25 mouse cellular contexts compared by ENCODE assay signal in the genomic region with DNA sequence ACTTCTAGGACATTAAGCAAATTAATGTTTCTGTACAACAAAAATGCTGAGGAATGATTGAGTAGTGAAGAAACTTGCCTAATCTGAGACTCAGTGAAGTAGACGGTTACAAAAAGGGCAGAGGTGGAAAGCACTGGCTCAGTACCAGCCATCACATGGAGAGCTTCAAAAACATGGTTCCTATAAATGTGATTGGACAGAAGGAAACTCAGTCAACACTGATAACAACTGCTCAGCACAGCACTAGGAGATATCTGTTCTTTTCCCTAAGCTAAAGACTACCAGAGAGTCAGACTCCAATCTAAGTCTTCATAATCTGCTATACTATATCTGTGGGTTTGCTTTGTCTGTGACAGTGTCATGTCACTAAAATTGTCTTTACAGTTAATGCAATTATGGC. TPM values are rescaled to one million over a fixed set of nuclear protein-coding genes. Genes with fewer than 3 reads are reported as not detected.
DNase-seq lines count a peak whose midpoint lies in the region; ATAC-seq and TF ChIP-seq lines count a peak whose summit lies in the region.
"Had no signal": no experiment of that assay in that cellular context is flagged by ENCODE, and none has a peak within 500 bp of the region (broad histone marks: within the 10 kb centered on the region; RNA-seq: fewer than 3 reads in every experiment).

No protein-coding gene starts in this region.

- H3K9me3 ChIP-seq in kidney, postnatal 0 days (replicated peaks; ENCODE audit: low read length): no peaks in the 10 kb centered on the region
- no peaks in the 10 kb centered on the region for H3K9me3 ChIP-seq in MEL (replicated peaks; ENCODE audit: insufficient read depth, low read length)

- no peak overlapping the region for H3K9ac ChIP-seq in kidney, postnatal 0 days (ENCODE audit: low read depth, low read length)
- H3K9ac ChIP-seq in MEL (ENCODE audit: control insufficient read depth, low read depth, low read length, poor library complexity, severe bottlenecking): no peak overlapping the region

- H3K27ac ChIP-seq in kidney, postnatal 0 days: no peak overlapping the region
- no peak overlapping the region for H3K27ac ChIP-seq in MEL (ENCODE audit: control insufficient read depth, low read depth, low read length)

- H3K36me3 ChIP-seq in kidney, postnatal 0 days (ENCODE audit: insufficient read depth, low read length): no peaks in the 10 kb centered on the region
- peaks cover 0 to 16% of the 10 kb centered on the region in 2 experiments; a peak in 2 of 4 replicates for H3K36me3 ChIP-seq in MEL (ENCODE audit: control insufficient read depth in 1 of 2, insufficient read depth in 2 of 2, low read length in 2 of 2)
- H3K36me3 ChIP-seq: G1E had no signal

- H3K4me1 ChIP-seq in kidney, postnatal 0 days (replicated peaks; ENCODE audit: insufficient read depth, low read length): no peaks in the 10 kb centered on the region
- H3K4me1 ChIP-seq in MEL (ENCODE audit: control insufficient read depth in 1 of 2, insufficient read depth in 2 of 2, low read length in 2 of 2): peaks cover 7 to 9% of the 10 kb centered on the region in 2 experiments

- TF ChIP-seq CTCF in kidney, postnatal 0 days (IDR thresholded peaks at IDR 0.05; ENCODE audit: low read depth): no peak
- TF ChIP-seq CTCF in MEL (IDR thresholded peaks at IDR 0.05 in 2 of 3, conservative IDR thresholded peaks at IDR 0.05 in 1 of 3; ENCODE audit: control insufficient read depth in 1 of 3, insufficient read depth in 1 of 3, low read depth in 2 of 3, low read length in 3 of 3, poor library complexity in 1 of 3, severe bottlenecking in 1 of 3): no peak

- no peak overlapping the region for H3K4me3 ChIP-seq in kidney, postnatal 0 days (replicated peaks; ENCODE audit: low read depth, low read length)
- no peak overlapping the region for H3K4me3 ChIP-seq in MEL (ENCODE audit: control insufficient read depth in 1 of 2, insufficient read depth in 1 of 2, low read depth in 2 of 2, low read length in 2 of 2)

- H3K27me3 ChIP-seq in kidney, postnatal 0 days (ENCODE audit: insufficient read depth, low read length): no peaks in the 10 kb centered on the region
- no peaks in the 10 kb centered on the region for H3K27me3 ChIP-seq in MEL (ENCODE audit: control insufficient read depth in 1 of 2, insufficient read depth in 2 of 2, low read length in 2 of 2)
- H3K27me3 ChIP-seq: CH12.LX, Patski had no signal

- no peak for TF ChIP-seq RAD21 in MEL (IDR thresholded peaks at IDR 0.05; ENCODE audit: low read depth, low read length)

- peak; percentile 24 for DNase-seq in kidney, postnatal 0 days (ENCODE audit: low spot score)
- no peak for DNase-seq in kidney, postnatal 36 days
- DNase-seq in 416B (ENCODE audit: low read depth): peak; percentile 33
- peak; percentile 52 for DNase-seq in MEL (ENCODE audit: low read depth, low spot score)
- DNase-seq in MEL-GATA-1-ER (ENCODE audit: extremely low read depth, low read depth): peak; percentile 6
- no peak for DNase-seq in layer of hippocampus, postnatal 14 days (ENCODE audit: low spot score in 2 of 2)
- DNase-seq in gastrocnemius, adult 8-10 months (ENCODE audit: low spot score in 2 of 2): no peak
- no peak for DNase-seq in spleen, postnatal 4 days (ENCODE audit: low spot score in 2 of 2)
- DNase-seq: adrenal gland, adult 2 months; adrenal gland, adult 8-10 months; adrenal gland, postnatal 10 days; adrenal gland, postnatal 14 days; adrenal gland, postnatal 25 days; adrenal gland, postnatal 36 days; B cell, adult 2 months; cerebellum, adult 11 months; cerebellum, adult 11-12 months; cerebellum, adult 18-20 months; cerebellum, adult 2 months; cerebellum, adult 8-10 months had no signal

- TF ChIP-seq POLR2A in MEL (IDR thresholded peaks at IDR 0.05; ENCODE audit: control insufficient read depth in 1 of 2, insufficient read depth in 1 of 2, low read depth in 1 of 2, low read length in 2 of 2, poor library complexity in 1 of 2): no peak

- no peak for ATAC-seq in kidney, postnatal 0 days (replicated peaks; ENCODE audit: low FRiP score, low read depth)
- ATAC-seq: activated CD4-positive, CD25-positive, alpha-beta regulatory T cell, adult 4 months; CD4-positive, CD25-positive, alpha-beta regulatory T cell, adult 4 months; Patski had no signal

- H3K4me2 ChIP-seq in kidney, postnatal 0 days (ENCODE audit: low read length): no peak overlapping the region

- WGBS in kidney, postnatal 0 days: 44% methylated on average over 1 of the region's 1 CpGs

- H3K79me2 ChIP-seq in MEL (ENCODE audit: control insufficient read depth, insufficient read depth, low read length, poor library complexity): no peaks in the 10 kb centered on the region

- peak in 1 of 2 experiments; percentile 54; a peak in 2 of 4 replicates for TF ChIP-seq EP300 in MEL (IDR thresholded peaks at IDR 0.05; ENCODE audit: low read depth in 1 of 2, low read length in 2 of 2)

TF ChIP-seq in MEL, 35 proteins besides CTCF, POLR2A, EP300 and RAD21:
- TF ChIP-seq GATA1 (IDR thresholded peaks at IDR 0.05; ENCODE audit: low read depth, low read length): peak; percentile 56; the same call in 1 of the 2 replicates
- peak; percentile 18; the same call in 1 of the 2 replicates for TF ChIP-seq TCF12 (IDR thresholded peaks at IDR 0.05; ENCODE audit: low read depth, low read length)
- no peak for TF ChIP-seq POLR2AphosphoS2 (IDR thresholded peaks at IDR 0.05; ENCODE audit: low read length)
- TF ChIP-seq USF2 (IDR thresholded peaks at IDR 0.05; ENCODE audit: borderline replicate concordance in 1 of 2, insufficient read depth in 1 of 2, low read depth in 1 of 2, low read length in 2 of 2): no peak
- peak; percentile 10; the same call in 1 of the 2 replicates for TF ChIP-seq MYB (IDR thresholded peaks at IDR 0.05; ENCODE audit: low read depth, low read length)
- TF ChIP-seq MXI1 (IDR thresholded peaks at IDR 0.05; ENCODE audit: low read depth, low read length): no peak
- TF ChIP-seq SMC3 (IDR thresholded peaks at IDR 0.05; ENCODE audit: low read depth, low read length): no peak

RNA-seq across cellular contexts. Expression of a gene that starts 25.2 kb away (rescaled TPM):
- polyA plus RNA-seq in kidney, postnatal 0 days (2015; fragmentation: Nextera tagmentation; extraction: Ambion mirVana): 1.5 and 1.8 TPM in 2 replicates
- not detected in 2 replicates for total RNA-seq in MEL (2012; rRNA removed)
- not detected for polyA plus RNA-seq in MEL (2012; ENCODE audit: insufficient read depth in 1 of 2, insufficient read length in 2 of 2, low read depth in 1 of 2, low replicate concordance in 2 of 2, missing spikeins in 1 of 2)
- 10 to 100 TPM; 14.8 to 15.6 TPM for total RNA-seq in layer of hippocampus, postnatal 14 days (2021)
- total RNA-seq in gastrocnemius, adult 8-10 months (2022): under 1 TPM; 0.07 to 0.16 (median 0.12) TPM
- total RNA-seq: G1E had no signal
- polyA plus RNA-seq: activated CD4-positive, CD25-positive, alpha-beta regulatory T cell, adult 4 months; CD4-positive, CD25-positive, alpha-beta regulatory T cell, adult 4 months; G1E had no signal

Comparison
In these comparisons a context has a peak if more than half of its experiments do, and no peak if none do; other contexts are left out.
1. DNase-seq: peak in kidney, postnatal 0 days (single experiment), 416B (single experiment), MEL (single experiment) and MEL-GATA-1-ER (single experiment); none in kidney, postnatal 36 days (0 of 2), layer of hippocampus, postnatal 14 days (0 of 2), gastrocnemius, adult 8-10 months (0 of 2) and spleen, postnatal 4 days (0 of 2).
2. RNA of a gene that starts 25.2 kb away (total RNA-seq): 14.8 to 15.6 TPM in layer of hippocampus, postnatal 14 days; 0.07 to 0.16 TPM in gastrocnemius, adult 8-10 months and not detected in MEL; every median in the first group is over 10 times any median in the second.